Mouse (Mus musculus) MEL (cell line): ENCODE measurements around the gene Il3. TPM values are rescaled to one million over a fixed set of nuclear protein-coding genes. Genes with fewer than 3 reads are reported as not detected.
A peak's percentile ranks its signal among the peaks of the same experiment; 100 is the strongest.

Source experiments
- DNase-seq: peaks from one replicate; pipeline ENCODE4 v3.0.0; 2011; ENCODE audit warnings: low read depth, low spot score
- H3K27ac ChIP-seq: 2 replicates; pipeline ENCODE4 v1.5.1; 2012; ENCODE audit warnings: low read depth, mild to moderate bottlenecking, control low read depth, low read length, moderate library complexity; ENCODE audit not compliant: control insufficient read depth
- H3K27me3 ChIP-seq, 2 experiments: fragments of 150-350 bp in 1 of 2; sonication (generic) in 1 of 2; 2 replicates each; pipeline ENCODE4 v1.6.1; 2012; ENCODE audit warnings: low read length in 2 of 2, mild to moderate bottlenecking in 2 of 2, improper control_type of control experiment in 1 of 2, moderate library complexity in 1 of 2; ENCODE audit not compliant: insufficient read depth in 2 of 2, control insufficient read depth in 1 of 2
- H3K36me3 ChIP-seq, 2 experiments: 2 replicates each; pipeline ENCODE4 v1.6.1; 2012 to 2014; ENCODE audit warnings: low read length in 2 of 2, improper control_type of control experiment in 1 of 2, inconsistent platforms in 1 of 2, mild to moderate bottlenecking in 1 of 2; ENCODE audit not compliant: insufficient read depth in 2 of 2, control insufficient read depth in 1 of 2
- H3K4me1 ChIP-seq, 2 experiments: fragments of 150-350 bp in 1 of 2; sonication (generic) in 1 of 2; 2 replicates each; pipeline ENCODE4 v1.6.1; 2012; ENCODE audit warnings: low read length in 2 of 2, improper control_type of control experiment in 1 of 2, mild to moderate bottlenecking in 1 of 2; ENCODE audit not compliant: insufficient read depth in 2 of 2, control insufficient read depth in 1 of 2
- H3K4me3 ChIP-seq, 2 experiments: fragments of 150-350 bp in 1 of 2; sonication (generic) in 1 of 2; 2 replicates each; pipeline ENCODE4 v1.5.1; 2012; ENCODE audit warnings: low read depth in 2 of 2, low read length in 2 of 2, mild to moderate bottlenecking in 2 of 2, moderate library complexity in 2 of 2, control low read depth in 1 of 2, improper control_type of control experiment in 1 of 2; ENCODE audit not compliant: control insufficient read depth in 1 of 2, insufficient read depth in 1 of 2
- H3K79me2 ChIP-seq: 2 replicates; pipeline ENCODE4 v1.6.1; 2012; ENCODE audit warnings: mild to moderate bottlenecking, low read length, moderate library complexity; ENCODE audit not compliant: control insufficient read depth, poor library complexity, insufficient read depth
- H3K9ac ChIP-seq: 2 replicates; pipeline ENCODE4 v1.6.1; 2012; ENCODE audit warnings: low read depth, mild to moderate bottlenecking, control low read depth, low read length, moderate library complexity; ENCODE audit not compliant: control insufficient read depth, poor library complexity, severe bottlenecking
- H3K9me3 ChIP-seq: fragments of 150-350 bp; sonication (generic); replicated peaks from 2 replicates; pipeline ENCODE4 v1.6.1; 2012; ENCODE audit warnings: mild to moderate bottlenecking, low read length, improper control_type of control experiment, moderate library complexity; ENCODE audit not compliant: insufficient read depth
- CHD1 ChIP-seq: IDR thresholded peaks from 2 replicates; pipeline ENCODE4 v1.6.1; 2012; ENCODE audit warnings: low read depth, mild to moderate bottlenecking, inconsistent platforms, low read length, improper control_type of control experiment
- CHD2 ChIP-seq: IDR thresholded peaks from 2 replicates; pipeline ENCODE4 v1.6.1; 2011; ENCODE audit warnings: low read length, improper control_type of control experiment
- CTCF ChIP-seq, 3 experiments: IDR thresholded peaks in 2 of 3; conservative IDR thresholded peaks in 1 of 3; 2 replicates each; pipeline ENCODE4 v1.5.1; 2011 to 2012; ENCODE audit warnings: low read length in 3 of 3, low read depth in 2 of 3, mild to moderate bottlenecking in 2 of 3, improper control_type of control experiment in 1 of 3, inconsistent platforms in 1 of 3, mixed read lengths in 1 of 3, moderate library complexity in 1 of 3; ENCODE audit not compliant: control insufficient read depth in 1 of 3, insufficient read depth in 1 of 3, poor library complexity in 1 of 3, severe bottlenecking in 1 of 3
- E2F4 ChIP-seq: IDR thresholded peaks from 2 replicates; pipeline ENCODE4 v1.6.1; 2011; ENCODE audit warnings: low read depth, low read length, improper control_type of control experiment, borderline replicate concordance
- EP300 ChIP-seq, 2 experiments: IDR thresholded peaks; 2 replicates each; pipeline ENCODE4 v1.6.1; 2011; ENCODE audit warnings: improper control_type of control experiment in 2 of 2, low read length in 2 of 2, low read depth in 1 of 2, mild to moderate bottlenecking in 1 of 2
- ETS1 ChIP-seq: IDR thresholded peaks from 2 replicates; pipeline ENCODE4 v1.6.1; 2012; ENCODE audit warnings: low read depth, mild to moderate bottlenecking, inconsistent platforms, low read length, improper control_type of control experiment, moderate library complexity
- GABPA ChIP-seq: IDR thresholded peaks from 2 replicates; pipeline ENCODE4 v1.6.1; 2012; ENCODE audit warnings: low read depth, mild to moderate bottlenecking, inconsistent platforms, low read length, improper control_type of control experiment, moderate library complexity
- JUND ChIP-seq: IDR thresholded peaks from 2 replicates; pipeline ENCODE4 v1.6.1; 2011; ENCODE audit warnings: low read depth, mild to moderate bottlenecking, improper control_type of control experiment, low read length
- MAFK ChIP-seq: IDR thresholded peaks from 2 replicates; pipeline ENCODE4 v1.6.1; 2011; ENCODE audit warnings: low read depth, mild to moderate bottlenecking, low read length, improper control_type of control experiment, borderline replicate concordance
- MAX ChIP-seq: IDR thresholded peaks from 2 replicates; pipeline ENCODE4 v1.6.1; 2011; ENCODE audit warnings: low read length, improper control_type of control experiment
- MAZ ChIP-seq: IDR thresholded peaks from 2 replicates; pipeline ENCODE4 v1.6.1; 2012; ENCODE audit warnings: low read depth, mild to moderate bottlenecking, inconsistent platforms, low read length, improper control_type of control experiment
- MXI1 ChIP-seq: IDR thresholded peaks from 2 replicates; pipeline ENCODE4 v1.6.1; 2011; ENCODE audit warnings: mild to moderate bottlenecking, low read depth, low read length, improper control_type of control experiment
- MYB ChIP-seq: IDR thresholded peaks from 2 replicates; pipeline ENCODE4 v1.6.1; 2011; ENCODE audit warnings: mild to moderate bottlenecking, low read depth, low read length, improper control_type of control experiment
- MYC ChIP-seq: IDR thresholded peaks from 2 replicates; pipeline ENCODE4 v1.6.1; 2011; ENCODE audit warnings: low read depth, mild to moderate bottlenecking, low read length, improper control_type of control experiment, moderate library complexity
- POLR2AphosphoS5 ChIP-seq: IDR thresholded peaks from 2 replicates; pipeline ENCODE4 v1.6.1; 2012; ENCODE audit warnings: low read depth, borderline replicate concordance, mild to moderate bottlenecking, inconsistent platforms, low read length, moderate library complexity, mixed read lengths
- SIN3A ChIP-seq: IDR thresholded peaks from 2 replicates; pipeline ENCODE4 v1.6.1; 2012; ENCODE audit warnings: low read length, improper control_type of control experiment, inconsistent platforms
- SMC3 ChIP-seq: IDR thresholded peaks from 2 replicates; pipeline ENCODE4 v1.6.1; 2011; ENCODE audit warnings: low read depth, low read length, improper control_type of control experiment
- TAL1 ChIP-seq: IDR thresholded peaks from 2 replicates; pipeline ENCODE4 v1.6.1; 2012; ENCODE audit warnings: mild to moderate bottlenecking, inconsistent platforms, low read length, moderate library complexity, mixed read lengths
- TCF12 ChIP-seq: IDR thresholded peaks from 2 replicates; pipeline ENCODE4 v1.6.1; 2014; ENCODE audit warnings: low read depth, mild to moderate bottlenecking, inconsistent platforms, low read length, improper control_type of control experiment, moderate library complexity
- USF1 ChIP-seq: IDR thresholded peaks from 2 replicates; pipeline ENCODE4 v1.6.1; 2014; ENCODE audit warnings: low read depth, mild to moderate bottlenecking, inconsistent platforms, low read length, improper control_type of control experiment, moderate library complexity
- ZC3H11A ChIP-seq: IDR thresholded peaks from 2 replicates; pipeline ENCODE4 v1.6.1; 2012; ENCODE audit warnings: low read depth, mild to moderate bottlenecking, inconsistent platforms, low read length, improper control_type of control experiment
- ZKSCAN1 ChIP-seq: IDR thresholded peaks from 2 replicates; pipeline ENCODE4 v1.6.1; 2012; ENCODE audit warnings: low read depth, mild to moderate bottlenecking, inconsistent platforms, low read length, improper control_type of control experiment, moderate library complexity
- ZMIZ1 ChIP-seq: IDR thresholded peaks from 2 replicates; pipeline ENCODE4 v1.6.1; 2012; ENCODE audit warnings: low read depth, mild to moderate bottlenecking, inconsistent platforms, low read length, improper control_type of control experiment, moderate library complexity
- ZNF384 ChIP-seq: IDR thresholded peaks from 2 replicates; pipeline ENCODE4 v1.6.1; 2012; ENCODE audit warnings: low read depth, mild to moderate bottlenecking, inconsistent platforms, low read length, improper control_type of control experiment
- polyA plus RNA-seq, 2 experiments: library from polyadenylated mRNA; stranded (reverse) in 1 of 2; unstranded in 1 of 2; fragments of >175 nt in 1 of 2; fragments of >200 nt in 1 of 2; gene quantifications; 2 replicates each; pipeline versions ENCODE4 v1.2.1 to v1.2.4; 2012; ENCODE audit warnings: low replicate concordance in 2 of 2, low read depth in 1 of 2; ENCODE audit not compliant: insufficient read length in 2 of 2, insufficient read depth in 1 of 2, missing spikeins in 1 of 2
- total RNA-seq: library from RNA; depleted of rRNA; stranded (reverse); fragments of 300-350 nt; gene quantifications from 2 replicates; pipeline ENCODE4 v1.2.3, GENCODE M21; 2012

The Il3 gene
- total and polyA plus RNA-seq, 3 experiments, result not detected

- TF ChIP-seq USF1, result no peak
- peak; percentile 80 for TF ChIP-seq SIN3A
- peak; percentile 94 for TF ChIP-seq ETS1
- TF ChIP-seq MAFK, result peak; percentile 82
- TF ChIP-seq MXI1, result peak; percentile 69; the same call in 1 of the 2 replicates
- TF ChIP-seq POLR2AphosphoS5, result no peak
- no peak for TF ChIP-seq ZMIZ1
- no peak for TF ChIP-seq ZC3H11A
- no peak; the same call in 1 of the 2 replicates for TF ChIP-seq JUND
- TF ChIP-seq E2F4, result no peak
- TF ChIP-seq MYB, result peak; percentile 91
- no peak for TF ChIP-seq ZKSCAN1
- TF ChIP-seq TCF12, result peak; percentile 99
Observed at GRCm38 (mm10) chr11:54292163-54292562, 25.1 kb upstream of the Il3 start (continued).

GRCm38 (mm10) chr11:54287821-54288453, 20.9 kb upstream of the Il3 start:
- Histone ChIP-seq H3K36me3 (peaks cover 0 to 25% of the 10 kb centered on the region in 2 experiments; a peak in 2 of 4 replicates), H3K27me3 (no peaks in the 10 kb centered on the region), H3K9me3 (no peaks in the 10 kb centered on the region), H3K9ac (no peak overlapping the region), H3K4me1 (peaks cover 19 to 25% of the 10 kb centered on the region in 2 experiments), H3K27ac (no peak overlapping the region), H3K79me2 (no peaks in the 10 kb centered on the region), H3K4me3 (no peak overlapping the region)
- DNase-seq, result no peak
- no peak for TF ChIP-seq MYB
- TF ChIP-seq JUND, result no peak
- no peak for TF ChIP-seq USF1
- TF ChIP-seq ZMIZ1, result no peak
- no peak for TF ChIP-seq CHD1
- no peak for TF ChIP-seq TAL1
- TF ChIP-seq MAZ, result no peak
- no peak for TF ChIP-seq CHD2
- TF ChIP-seq EP300 (IDR thresholded peaks at IDR 0.05; ENCODE audit: low read depth in 1 of 2, low read length in 2 of 2), result no peak
- no peak for TF ChIP-seq CTCF (IDR thresholded peaks at IDR 0.05 in 2 of 3, conservative IDR thresholded peaks at IDR 0.05 in 1 of 3; ENCODE audit: control insufficient read depth in 1 of 3, insufficient read depth in 1 of 3, low read depth in 2 of 3, low read length in 3 of 3, poor library complexity in 1 of 3, severe bottlenecking in 1 of 3)
- TF ChIP-seq MXI1, result no peak
- no peak for TF ChIP-seq MYC
- no peak for TF ChIP-seq GABPA
- no peak for TF ChIP-seq MAX
- TF ChIP-seq ZNF384, result no peak
- no peak for TF ChIP-seq SMC3
